Mouse (Mus musculus) forebrain, postnatal 0 days (tissue): ENCODE results near the gene Uqcc2. TPM values are rescaled to one million over a fixed set of nuclear protein-coding genes. Genes with fewer than 3 reads are reported as not detected.

Source experiments
- ATAC-seq: fragments of 200-750 bp; cut with Nextera tagmentation; 2 replicates; pipeline ENCODE4 v1.8.0; 2017; ENCODE audit warnings: mild to moderate bottlenecking, moderate library complexity
- DNase-seq: peaks from one replicate; pipeline ENCODE4 v3.0.0-alpha.2; 2015
- H3K27ac ChIP-seq: fragments of 300-500 bp; sonication (generic); 2 replicates; pipeline ENCODE4 v1.5.1; 2014; ENCODE audit warnings: low read depth, mild to moderate bottlenecking, antibody characterized with exemption, low read length, moderate library complexity, mixed read lengths
- H3K27me3 ChIP-seq: fragments of 300-500 bp; sonication (generic); 2 replicates; pipeline ENCODE4 v1.6.1; 2014; ENCODE audit warnings: mild to moderate bottlenecking, low read length, mixed read lengths; ENCODE audit not compliant: insufficient read depth
- H3K36me3 ChIP-seq: fragments of 300-500 bp; sonication (generic); 2 replicates; pipeline ENCODE4 v1.6.1; 2014; ENCODE audit warnings: mild to moderate bottlenecking, moderate library complexity; ENCODE audit not compliant: insufficient read depth
- H3K4me1 ChIP-seq: fragments of 300-500 bp; sonication (generic); 2 replicates; pipeline ENCODE4 v1.6.1; 2014; ENCODE audit warnings: antibody characterized with exemption; ENCODE audit not compliant: insufficient read depth
- H3K4me2 ChIP-seq: fragments of 300-500 bp; sonication (generic); 2 replicates; pipeline ENCODE4 v1.6.1; 2014; ENCODE audit warnings: low read depth, mild to moderate bottlenecking, moderate library complexity
- H3K4me3 ChIP-seq: fragments of 300-500 bp; sonication (generic); 2 replicates; pipeline ENCODE4 v1.5.1; 2014; ENCODE audit warnings: low read depth, low read length, mixed read lengths
- H3K9ac ChIP-seq: fragments of 300-500 bp; sonication (generic); 2 replicates; pipeline ENCODE4 v1.6.1; 2014; ENCODE audit warnings: mild to moderate bottlenecking
- H3K9me3 ChIP-seq: fragments of 300-500 bp; sonication (generic); 2 replicates; pipeline ENCODE4 v1.6.1; 2016; ENCODE audit warnings: low read length
- CTCF ChIP-seq: sonication (generic); IDR thresholded peaks from 2 replicates; pipeline ENCODE4 v1.5.1; 2016; ENCODE audit warnings: antibody characterized with exemption, control low read depth, low read depth
- WGBS: fragments of 180-500 bp; shearing (Covaris S2); extraction: QIAGEN DNeasy Blood & Tissue Kit; methylation state at CpG from one replicate; pipeline ENCODE4 v1.1.7; 2014; 5-methylcytosine and 5-hydroxymethylcytosine counted together
- polyA plus RNA-seq: library from polyadenylated mRNA; unstranded; fragments of >200 nt; fragmentation: Nextera tagmentation; extraction: Ambion mirVana; gene quantifications from 2 replicates; pipeline ENCODE4 v1.2.1, GENCODE M21; 2015
- total RNA-seq: library from RNA; depleted of rRNA; stranded (reverse); fragments of >200 nt; gene quantifications from 2 replicates; pipeline ENCODE4 v1.2.3, GENCODE M21; 2014

The Uqcc2 gene
- total and polyA plus RNA-seq, 2 experiments from 2014 or later, result 214 to 388 TPM

GRCm38 (mm10) chr17:27082796-27083195, 50.9 kb downstream of the Uqcc2 start:
- Histone ChIP-seq H3K9me3 (no peaks in the 10 kb centered on the region), H3K36me3 (no peaks in the 10 kb centered on the region), H3K4me3 (no peak overlapping the region), H3K27ac (no peak overlapping the region), H3K9ac (no peak overlapping the region), H3K27me3 (no peaks in the 10 kb centered on the region), H3K4me2 (no peak overlapping the region), H3K4me1 (no peaks in the 10 kb centered on the region)
- 78% methylated on average over 8 of the region's 8 CpGs for WGBS
- TF ChIP-seq CTCF, result no peak
- ATAC-seq (no peak), DNase-seq (no peak)

DNA sequence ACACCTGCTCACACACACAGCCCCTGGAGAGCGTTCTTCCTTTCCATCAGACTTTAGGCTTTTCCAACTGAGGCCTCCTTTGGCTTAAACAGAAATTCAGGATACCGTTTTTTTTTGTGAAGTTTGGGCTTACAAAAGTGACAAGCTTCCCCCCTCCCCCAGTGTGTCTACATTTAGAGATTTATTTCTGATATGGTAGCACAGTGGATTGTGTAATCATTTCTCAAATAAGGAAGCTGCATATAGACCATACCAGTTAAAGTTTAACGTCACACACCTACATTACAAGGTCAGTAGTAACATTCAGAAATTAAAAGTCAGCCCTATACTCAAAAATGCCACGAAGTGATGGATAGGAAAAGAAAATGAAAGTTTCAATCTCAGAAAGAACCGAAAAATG, 51.8 kb downstream of the Uqcc2 start:
- no peaks in the 10 kb centered on the region for H3K36me3 ChIP-seq
- H3K9me3 ChIP-seq, result no peaks in the 10 kb centered on the region
- no peak overlapping the region for H3K9ac ChIP-seq
- DNase-seq (no peak), ATAC-seq (no peak)
- 83% methylated on average over 5 of the region's 5 CpGs for WGBS
- H3K4me3 ChIP-seq, result no peak overlapping the region
- TF ChIP-seq CTCF, result no peak
- no peak overlapping the region for H3K4me2 ChIP-seq
- H3K27ac ChIP-seq, result no peak overlapping the region
- H3K4me1 ChIP-seq, result no peaks in the 10 kb centered on the region
- no peaks in the 10 kb centered on the region for H3K27me3 ChIP-seq

- H3K4me2 ChIP-seq, result no peak overlapping the region
- TF ChIP-seq CTCF, result no peak
- H3K27me3 ChIP-seq, result no peaks in the 10 kb centered on the region
- H3K27ac ChIP-seq, result no peak overlapping the region
- no peaks in the 10 kb centered on the region for H3K4me1 ChIP-seq
- ATAC-seq, result no peak
- no peak overlapping the region for H3K9ac ChIP-seq
- H3K4me3 ChIP-seq, result no peak overlapping the region
- 80% methylated on average over 6 of the region's 6 CpGs for WGBS
- DNase-seq, result no peak
- no peaks in the 10 kb centered on the region for H3K9me3 ChIP-seq
- H3K36me3 ChIP-seq, result no peaks in the 10 kb centered on the region
Measured at GRCm38 (mm10) chr17:27078499-27078898, 55.2 kb downstream of the Uqcc2 start.

GRCm38 (mm10) chr17:27077920-27078319, 55.8 kb downstream of the Uqcc2 start:
- Histone ChIP-seq H3K36me3 (no peaks in the 10 kb centered on the region), H3K27ac (no peak overlapping the region), H3K4me1 (no peaks in the 10 kb centered on the region), H3K9ac (no peak overlapping the region), H3K4me3 (no peak overlapping the region), H3K4me2 (no peak overlapping the region), H3K27me3 (no peaks in the 10 kb centered on the region), H3K9me3 (no peaks in the 10 kb centered on the region)
- 84% methylated on average over 6 of the region's 6 CpGs for WGBS
- peak; percentile 55 for TF ChIP-seq CTCF
- DNase-seq (no peak), ATAC-seq (no peak)

DNA sequence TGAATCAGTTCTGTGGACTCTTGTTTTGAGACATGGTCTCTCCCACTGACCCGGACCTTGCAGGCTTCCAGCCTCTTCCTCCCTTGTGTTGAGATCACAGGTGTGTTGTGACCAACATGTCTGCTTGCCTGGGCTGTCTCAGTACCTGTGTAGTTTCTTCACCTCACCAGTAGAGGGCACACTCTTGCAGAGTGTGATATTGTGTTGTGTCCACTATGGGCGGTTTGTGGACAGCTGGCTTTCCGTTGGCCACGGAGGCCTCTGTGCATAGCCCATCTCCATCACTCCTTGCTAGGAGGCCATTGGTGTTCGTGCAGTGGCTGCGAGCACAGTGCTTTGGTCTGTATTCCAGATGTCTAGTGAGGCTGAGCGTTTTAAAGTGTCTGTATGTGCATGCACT, 56.6 kb downstream of the Uqcc2 start:
- H3K4me2 ChIP-seq, result no peak overlapping the region
- H3K4me1 ChIP-seq, result no peaks in the 10 kb centered on the region
- no peak for ATAC-seq
- no peak overlapping the region for H3K4me3 ChIP-seq
- 0 out of 2 replicates have a peak, but pooled peaks have one; percentile 15 for TF ChIP-seq CTCF
- WGBS, result 94% methylated on average over 7 of the region's 7 CpGs
- no peaks in the 10 kb centered on the region for H3K9me3 ChIP-seq
- H3K9ac ChIP-seq, result no peak overlapping the region
- no peaks in the 10 kb centered on the region for H3K27me3 ChIP-seq
- H3K36me3 ChIP-seq, result no peaks in the 10 kb centered on the region
- no peak for DNase-seq
- H3K27ac ChIP-seq, result no peak overlapping the region

GRCm38 (mm10) chr17:27074849-27075745, 58.6 kb downstream of the Uqcc2 start:
- no peak overlapping the region for H3K9ac ChIP-seq
- H3K9me3 ChIP-seq, result no peaks in the 10 kb centered on the region
- no peaks in the 10 kb centered on the region for H3K27me3 ChIP-seq
- ATAC-seq (no peak), DNase-seq (no peak)
- no peaks in the 10 kb centered on the region for H3K36me3 ChIP-seq
- no peak overlapping the region for H3K4me2 ChIP-seq
- no peak overlapping the region for H3K27ac ChIP-seq
- TF ChIP-seq CTCF, result no peak
- H3K4me1 ChIP-seq, result no peaks in the 10 kb centered on the region
- WGBS, result 81% methylated on average over 17 of the region's 17 CpGs
- no peak overlapping the region for H3K4me3 ChIP-seq

DNA sequence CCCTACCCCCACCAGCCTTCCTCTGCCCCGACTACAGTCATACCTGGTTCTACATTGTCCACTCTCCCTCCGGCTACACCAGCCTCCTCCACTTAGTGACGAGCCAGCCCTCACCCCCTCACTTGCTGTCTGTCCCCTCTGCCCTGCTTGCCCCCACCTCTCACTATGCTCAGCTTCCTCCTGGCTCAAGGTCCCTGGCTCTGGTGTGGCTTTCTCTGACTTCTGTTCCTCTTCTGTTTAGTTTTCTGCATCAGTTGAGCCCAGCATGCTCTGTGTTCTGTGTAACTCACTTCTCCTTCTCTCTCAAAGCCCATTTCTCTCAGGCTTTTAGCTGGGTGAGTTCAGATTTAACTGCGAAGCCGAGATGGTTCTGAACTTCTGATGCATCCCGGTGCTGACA, 59.5 kb downstream of the Uqcc2 start:
- Histone ChIP-seq H3K9me3 (no peaks in the 10 kb centered on the region), H3K4me1 (no peaks in the 10 kb centered on the region), H3K27ac (no peak overlapping the region), H3K4me2 (no peak overlapping the region), H3K36me3 (no peaks in the 10 kb centered on the region), H3K27me3 (no peaks in the 10 kb centered on the region), H3K9ac (no peak overlapping the region), H3K4me3 (no peak overlapping the region)
- no peak for TF ChIP-seq CTCF
- no peak for DNase-seq
- WGBS, result 64% methylated on average over 6 of the region's 6 CpGs
- no peak for ATAC-seq
